Mouse (Mus musculus) neural tube, embryonic 12.5 days (tissue): Measurements from ENCODE around the gene Qsox2. TPM values are rescaled to one million over a fixed set of nuclear protein-coding genes. Genes with fewer than 3 reads are reported as not detected.

Experiments
- ATAC-seq: fragments of 200-750 bp; cut with Nextera tagmentation; 2 replicates; pipeline ENCODE4 v1.8.0; 2017; ENCODE audit warnings: low read depth, mild to moderate bottlenecking, moderate TSS enrichment, moderate library complexity; ENCODE audit not compliant: low FRiP score
- H3K27ac ChIP-seq: fragments of 300-500 bp; sonication (generic); 2 replicates; pipeline ENCODE4 v1.5.1; 2016
- H3K27me3 ChIP-seq: fragments of 300-500 bp; sonication (generic); replicated peaks from 2 replicates; pipeline ENCODE4 v1.6.1; 2016; ENCODE audit warnings: mild to moderate bottlenecking
- H3K36me3 ChIP-seq: fragments of 300-500 bp; sonication (generic); 2 replicates; pipeline ENCODE4 v1.6.1; 2016; ENCODE audit warnings: mild to moderate bottlenecking
- H3K4me1 ChIP-seq: fragments of 300-500 bp; sonication (generic); 2 replicates; pipeline ENCODE4 v1.6.1; 2016
- H3K4me2 ChIP-seq: fragments of 300-500 bp; sonication (generic); replicated peaks from 2 replicates; pipeline ENCODE4 v1.6.1; 2016; ENCODE audit warnings: mild to moderate bottlenecking
- H3K4me3 ChIP-seq: fragments of 300-500 bp; sonication (generic); 2 replicates; pipeline ENCODE4 v1.5.1; 2016
- H3K9ac ChIP-seq: fragments of 300-500 bp; sonication (generic); 2 replicates; pipeline ENCODE4 v1.6.1; 2016; ENCODE audit warnings: mild to moderate bottlenecking
- H3K9me3 ChIP-seq: fragments of 300-500 bp; sonication (generic); 2 replicates; pipeline ENCODE4 v1.6.1; 2016; ENCODE audit warnings: mild to moderate bottlenecking
- WGBS: fragments of 180-500 bp; shearing (Covaris S2); methylation state at CpG from one replicate; pipeline ENCODE4 v1.1.7; 2016; 5-methylcytosine and 5-hydroxymethylcytosine counted together
- polyA plus RNA-seq: library from polyadenylated mRNA; unstranded; fragments of >200 nt; fragmentation: Nextera tagmentation; extraction: Ambion mirVana; gene quantifications from 2 replicates; pipeline ENCODE4 v1.2.1, GENCODE M21; 2016

Gene Qsox2
- polyA plus RNA-seq, 1 experiment from 2014 or later = 20.6 TPM

GRCm38 (mm10) chr2:26209566-26209965 is 27.8 kb downstream of the Qsox2 start:
- no peak overlapping the region for H3K27ac ChIP-seq
- H3K36me3 ChIP-seq = peaks cover 39% of the 10 kb centered on the region
- no peak overlapping the region for H3K4me3 ChIP-seq
- no peak overlapping the region for H3K4me2 ChIP-seq
- peaks cover 23% of the 10 kb centered on the region for H3K4me1 ChIP-seq
- no peak for ATAC-seq
- WGBS = 79% methylated on average over 3 of the region's 3 CpGs
- no peaks in the 10 kb centered on the region for H3K9me3 ChIP-seq
- H3K9ac ChIP-seq = no peak overlapping the region
- H3K27me3 ChIP-seq = peaks cover 41% of the 10 kb centered on the region

GRCm38 (mm10) chr2:26208126-26208789 is 29.1 kb downstream of the Qsox2 start, which contains the start of gene Lhx3:
Gene Lhx3, minus strand, starts transcription at chr2:26208289.
- Histone ChIP-seq H3K36me3 (peaks cover 32% of the 10 kb centered on the region), H3K27ac (no peak within 1 kb of the TSS)
- WGBS = 6% methylated on average over 19 of the region's 19 CpGs

GRCm38 (mm10) chr2:26207559-26207958 is 29.8 kb downstream of the Qsox2 start:
- H3K4me2 ChIP-seq = peak overlapping the region; percentile 25
- H3K4me3 ChIP-seq = peak overlapping the region; percentile 15; the same call in 1 of the 2 replicates
- H3K9ac ChIP-seq = 0 out of 2 replicates have a peak overlapping the region, but pooled peaks have one; percentile 6
- H3K27ac ChIP-seq = no peak overlapping the region
- WGBS = 4% methylated on average over 9 of the region's 9 CpGs
- H3K9me3 ChIP-seq = no peaks in the 10 kb centered on the region
- ATAC-seq = no peak
- H3K4me1 ChIP-seq = peaks cover 28% of the 10 kb centered on the region
- H3K36me3 ChIP-seq = peaks cover 28% of the 10 kb centered on the region
- H3K27me3 ChIP-seq = peaks cover 60% of the 10 kb centered on the region

More at GRCm38 (mm10) chr2:26208126-26208789, 29.1 kb downstream of the Qsox2 start, which contains the start of gene Lhx3:
- ATAC-seq = 0 out of 2 replicates have a peak, but pooled peaks have one; percentile 62
- Histone ChIP-seq H3K27me3 (peaks cover 54% of the 10 kb centered on the region), H3K4me2 (peak within 1 kb of the TSS; percentile 25), H3K9ac (0 out of 2 replicates have a peak within 1 kb of the TSS, but pooled peaks have one; percentile 6), H3K4me1 (peaks cover 23% of the 10 kb centered on the region), H3K4me3 (peak within 1 kb of the TSS; percentile 15; the same call in 1 of the 2 replicates), H3K9me3 (no peaks in the 10 kb centered on the region)

GRCm38 (mm10) chr2:26205761-26206160 is 31.6 kb downstream of the Qsox2 start:
- Histone ChIP-seq H3K27me3 (peaks cover 78% of the 10 kb centered on the region), H3K4me1 (peaks cover 34% of the 10 kb centered on the region), H3K4me2 (peak overlapping the region; percentile 51; the same call in 1 of the 2 replicates), H3K9me3 (no peaks in the 10 kb centered on the region), H3K27ac (no peak overlapping the region), H3K4me3 (peak overlapping the region; percentile 18), H3K9ac (0 out of 2 replicates have a peak overlapping the region, but pooled peaks have one; percentile 6), H3K36me3 (peaks cover 10% of the 10 kb centered on the region)
- ATAC-seq = no peak
- WGBS = 9% methylated on average over 10 of the region's 10 CpGs

GRCm38 (mm10) chr2:26205126-26205525 is 32.2 kb downstream of the Qsox2 start:
- H3K4me2 ChIP-seq = no peak overlapping the region
- WGBS = 2% methylated on average over 16 of the region's 16 CpGs
- 0 out of 2 replicates have a peak overlapping the region, but pooled peaks have one; percentile 7 for H3K4me3 ChIP-seq

GRCm38 (mm10) chr2:26202849-26203475 is 34.4 kb downstream of the Qsox2 start:
- Histone ChIP-seq H3K4me3 (peak overlapping the region; percentile 28), H3K4me1 (peaks cover 40% of the 10 kb centered on the region), H3K4me2 (peak overlapping the region; percentile 46), H3K27ac (no peak overlapping the region), H3K9ac (peak overlapping the region; percentile 42; the same call in 1 of the 2 replicates), H3K27me3 (peaks cover 99% of the 10 kb centered on the region), H3K9me3 (no peaks in the 10 kb centered on the region), H3K36me3 (no peaks in the 10 kb centered on the region)
- no peak for ATAC-seq
- WGBS = 1% methylated on average over 36 of the region's 36 CpGs

More at GRCm38 (mm10) chr2:26205126-26205525, 32.2 kb downstream of the Qsox2 start:
- ATAC-seq = no peak
- peaks cover 34% of the 10 kb centered on the region for H3K4me1 ChIP-seq
- H3K9ac ChIP-seq = no peak overlapping the region
- peaks cover 3% of the 10 kb centered on the region; the same call in 1 of the 2 replicates for H3K36me3 ChIP-seq
- H3K9me3 ChIP-seq = no peaks in the 10 kb centered on the region
- H3K27me3 ChIP-seq = peaks cover 85% of the 10 kb centered on the region
- no peak overlapping the region for H3K27ac ChIP-seq

- WGBS = under 1% methylated on average over 77 of the region's 77 CpGs
- Histone ChIP-seq H3K4me2 (peak overlapping the region; percentile 46), H3K27ac (no peak overlapping the region)
Observed at GRCm38 (mm10) chr2:26201926-26202848, 35.1 kb downstream of the Qsox2 start.

GRCm38 (mm10) chr2:26198488-26198887 is 38.8 kb downstream of the Qsox2 start:
- Histone ChIP-seq H3K4me3 (no peak overlapping the region), H3K9me3 (no peaks in the 10 kb centered on the region), H3K27me3 (peaks cover 90% of the 10 kb centered on the region), H3K36me3 (no peaks in the 10 kb centered on the region), H3K9ac (no peak overlapping the region), H3K4me2 (peak overlapping the region; percentile 12; the same call in 1 of the 2 replicates), H3K27ac (no peak overlapping the region), H3K4me1 (peaks cover 30% of the 10 kb centered on the region)
- 1% methylated on average over 10 of the region's 10 CpGs for WGBS
- ATAC-seq = peak; percentile 11; the same call in 1 of the 2 replicates

More at GRCm38 (mm10) chr2:26201926-26202848, 35.1 kb downstream of the Qsox2 start:
- no peak for ATAC-seq
- H3K9ac ChIP-seq = peak overlapping the region; percentile 42
- no peaks in the 10 kb centered on the region for H3K9me3 ChIP-seq
- no peaks in the 10 kb centered on the region for H3K36me3 ChIP-seq
- H3K4me1 ChIP-seq = peaks cover 35% of the 10 kb centered on the region
- H3K27me3 ChIP-seq = peaks cover 99% of the 10 kb centered on the region
- H3K4me3 ChIP-seq = peak overlapping the region; percentile 28

- Histone ChIP-seq H3K36me3 (no peaks in the 10 kb centered on the region), H3K9ac (no peak overlapping the region), H3K27ac (no peak overlapping the region), H3K9me3 (no peaks in the 10 kb centered on the region), H3K4me1 (peaks cover 19% of the 10 kb centered on the region), H3K27me3 (peaks cover 80% of the 10 kb centered on the region), H3K4me2 (no peak overlapping the region), H3K4me3 (no peak overlapping the region)
- WGBS = 34% methylated on average over 7 of the region's 7 CpGs
- no peak for ATAC-seq
Observed at GRCm38 (mm10) chr2:26194552-26195339, 42.6 kb downstream of the Qsox2 start.

GRCm38 (mm10) chr2:26188517-26188916 is 48.8 kb downstream of the Qsox2 start:
- no peak overlapping the region for H3K4me3 ChIP-seq
- no peak overlapping the region for H3K27ac ChIP-seq
- H3K4me2 ChIP-seq = no peak overlapping the region
- no peaks in the 10 kb centered on the region for H3K4me1 ChIP-seq
- H3K36me3 ChIP-seq = no peaks in the 10 kb centered on the region
- WGBS = 82% methylated on average over 5 of the region's 5 CpGs
- peaks cover 40% of the 10 kb centered on the region for H3K27me3 ChIP-seq
- no peaks in the 10 kb centered on the region for H3K9me3 ChIP-seq
- no peak for ATAC-seq
- no peak overlapping the region for H3K9ac ChIP-seq

GRCm38 (mm10) chr2:26184352-26184751 is 53.0 kb downstream of the Qsox2 start:
- Histone ChIP-seq H3K27ac (no peak overlapping the region), H3K27me3 (0 out of 2 replicates have a peak, but pooled peaks cover 10% of the 10 kb centered on the region), H3K4me3 (no peak overlapping the region), H3K36me3 (no peaks in the 10 kb centered on the region), H3K4me2 (no peak overlapping the region), H3K9me3 (no peaks in the 10 kb centered on the region), H3K4me1 (peaks cover 4% of the 10 kb centered on the region; the same call in 1 of the 2 replicates), H3K9ac (no peak overlapping the region)
- WGBS = 71% methylated on average over 3 of the region's 3 CpGs
- no peak for ATAC-seq
